Mouse (Mus musculus) heart, adult 8-10 months (tissue): ENCODE results near the gene E2f7. TPM values are rescaled to one million over a fixed set of nuclear protein-coding genes. Genes with fewer than 3 reads are reported as not detected.

Experiments
- DNase-seq: peaks from one replicate; pipeline ENCODE4 v3.0.0; 2022; ENCODE audit warnings: low spot score
- total RNA-seq, 4 experiments: library from RNA; stranded (reverse); gene quantifications; 2 replicates each; pipeline ENCODE4 v1.2.4; 2022

Gene E2f7
- 1 to 10 TPM in 2 of 4 experiments, under 1 TPM in 2; 0.56 to 1.5 (median 1.1) TPM for total RNA-seq

GRCm38 (mm10) chr10:110744686-110745639 lies at the start of gene E2f7:
Gene E2f7, plus strand, starts transcription at chr10:110745439.
- DNase-seq = peak; percentile 87

- no peak for DNase-seq
These were observed 44.0 kb upstream of the E2f7 start for GRCm38 (mm10) chr10:110701276-110701675.

DNA sequence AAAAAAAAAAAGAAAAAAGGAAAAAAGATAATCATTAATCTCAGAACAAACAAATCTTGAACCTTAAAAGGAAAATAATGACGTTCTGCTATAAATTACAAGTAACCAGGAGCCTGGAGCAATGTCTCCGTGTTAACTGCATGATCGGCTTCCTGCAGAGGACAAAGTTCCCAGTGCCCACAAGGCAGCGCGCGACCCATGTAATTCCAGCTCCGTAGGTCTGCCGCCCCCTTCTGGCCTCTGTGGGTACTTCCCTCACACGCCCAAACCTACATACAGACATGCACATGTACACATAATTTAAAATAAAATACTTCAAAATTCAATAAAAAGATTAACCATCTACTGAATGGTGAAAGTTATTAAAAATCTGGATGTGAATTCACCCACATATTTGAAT lies 39.6 kb upstream of the E2f7 start:
- DNase-seq = no peak

DNA sequence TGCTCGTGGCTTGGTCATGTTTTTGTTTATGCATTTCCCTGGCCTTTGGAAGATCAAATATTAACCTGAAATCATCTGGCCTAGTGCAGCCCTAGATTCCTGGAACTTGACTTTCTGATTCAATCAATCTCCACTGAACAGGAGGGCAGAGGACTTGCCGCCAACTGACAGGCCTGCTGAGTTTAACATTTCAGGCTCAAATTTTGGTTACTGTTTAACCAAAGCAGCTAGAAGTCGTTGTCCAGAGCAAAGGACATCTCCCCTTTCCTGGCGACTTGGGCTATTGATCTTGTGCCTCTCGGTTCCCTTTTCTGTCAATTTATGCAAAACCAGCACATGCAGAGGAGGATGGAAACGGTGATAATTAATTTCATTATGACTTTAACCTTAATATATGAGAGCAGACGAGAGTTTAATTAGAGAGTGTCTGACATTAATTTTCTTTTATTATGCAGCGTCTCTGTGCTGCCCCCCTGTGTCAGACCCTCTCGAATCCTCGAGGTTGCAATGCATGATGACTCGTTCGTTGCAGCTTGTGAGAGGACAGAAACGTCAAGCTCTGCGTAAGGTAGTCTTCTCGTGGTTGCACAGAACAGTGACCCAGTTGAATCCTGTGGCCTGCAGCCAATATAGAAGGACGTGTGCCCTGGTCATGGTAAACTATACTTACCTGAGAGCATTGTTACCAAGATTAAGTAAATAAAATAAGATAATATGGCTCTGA lies 37.7 kb upstream of the E2f7 start:
- DNase-seq = no peak

- DNase-seq = no peak
These were observed 28.4 kb upstream of the E2f7 start for GRCm38 (mm10) chr10:110716887-110717286.

- DNase-seq = no peak
These were observed 18.8 kb upstream of the E2f7 start for GRCm38 (mm10) chr10:110726431-110726830.

- peak; percentile 41 for DNase-seq
These were observed 17.4 kb upstream of the E2f7 start for GRCm38 (mm10) chr10:110727816-110728215.

GRCm38 (mm10) chr10:110733343-110733742 lies 11.9 kb upstream of the E2f7 start:
- DNase-seq = peak; percentile 44

DNA sequence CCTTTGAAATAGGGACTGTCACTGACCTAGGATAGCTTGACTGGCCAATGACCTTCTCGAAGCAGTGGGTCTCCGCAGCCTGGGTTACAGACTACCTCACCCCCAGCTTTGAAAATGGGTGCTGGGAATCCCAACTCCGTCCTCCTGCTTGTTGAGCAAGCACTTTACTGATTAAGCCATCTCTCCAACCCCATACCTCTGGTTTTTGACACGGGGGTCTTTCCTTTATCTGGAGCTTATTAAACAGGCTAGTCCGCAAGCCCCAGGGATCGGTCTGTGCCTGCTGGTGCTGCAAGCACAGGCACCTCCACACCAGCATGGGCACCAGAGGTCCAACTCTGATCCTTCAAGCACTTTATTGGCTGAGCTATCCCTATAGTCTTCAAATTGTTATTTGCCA lies 1.5 kb upstream of the E2f7 start:
- no peak for DNase-seq

- DNase-seq = no peak
These were observed 1.1 kb upstream of the E2f7 start for GRCm38 (mm10) chr10:110744120-110744519.

DNA sequence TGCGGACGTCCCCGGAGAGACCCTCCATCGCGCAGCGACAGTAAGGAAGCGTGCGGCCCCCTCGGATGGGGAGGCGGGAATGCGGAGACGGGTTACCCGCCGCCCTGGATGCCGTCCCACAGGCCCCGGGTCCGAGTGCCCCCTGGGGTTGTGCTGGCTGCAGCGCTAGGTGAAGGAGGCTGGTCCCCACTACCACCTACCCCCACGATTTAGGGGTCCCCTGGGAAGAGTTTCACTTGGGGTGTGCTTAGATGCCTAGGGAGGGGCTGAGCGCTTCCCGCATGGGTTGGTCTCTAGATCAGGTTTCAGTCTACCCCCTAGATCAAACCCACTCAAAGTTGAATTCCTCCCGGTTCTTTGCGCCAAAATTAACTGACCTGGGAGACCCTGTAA lies 397 bp downstream of the E2f7 start:
- no peak for DNase-seq

- no peak for DNase-seq
These were observed 3.8 kb downstream of the E2f7 start for GRCm38 (mm10) chr10:110749081-110749480.

GRCm38 (mm10) chr10:110749510-110750305 lies 4.5 kb downstream of the E2f7 start:
- no peak for DNase-seq

DNA sequence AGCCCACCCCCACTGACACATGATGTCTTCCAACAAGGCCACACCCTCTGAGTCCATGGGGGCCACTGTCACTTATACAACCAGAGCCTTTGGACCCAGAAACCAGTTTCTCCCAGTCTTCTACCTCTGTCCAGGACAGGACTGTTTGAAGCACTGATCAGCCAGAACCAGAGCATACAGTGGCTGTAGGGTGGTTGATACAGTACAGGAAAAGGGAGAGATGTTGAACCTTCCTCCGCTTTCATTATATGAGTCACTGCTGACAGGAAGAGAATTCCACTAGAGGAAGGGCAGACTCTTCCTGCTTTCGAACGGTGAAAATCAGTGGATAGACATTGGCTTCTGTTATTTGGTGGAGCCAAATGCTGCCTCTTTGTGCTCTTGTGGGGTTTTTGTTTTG lies 7.6 kb downstream of the E2f7 start:
- peak; percentile 49 for DNase-seq

GRCm38 (mm10) chr10:110755556-110755955 lies 10.3 kb downstream of the E2f7 start:
- no peak for DNase-seq

DNA sequence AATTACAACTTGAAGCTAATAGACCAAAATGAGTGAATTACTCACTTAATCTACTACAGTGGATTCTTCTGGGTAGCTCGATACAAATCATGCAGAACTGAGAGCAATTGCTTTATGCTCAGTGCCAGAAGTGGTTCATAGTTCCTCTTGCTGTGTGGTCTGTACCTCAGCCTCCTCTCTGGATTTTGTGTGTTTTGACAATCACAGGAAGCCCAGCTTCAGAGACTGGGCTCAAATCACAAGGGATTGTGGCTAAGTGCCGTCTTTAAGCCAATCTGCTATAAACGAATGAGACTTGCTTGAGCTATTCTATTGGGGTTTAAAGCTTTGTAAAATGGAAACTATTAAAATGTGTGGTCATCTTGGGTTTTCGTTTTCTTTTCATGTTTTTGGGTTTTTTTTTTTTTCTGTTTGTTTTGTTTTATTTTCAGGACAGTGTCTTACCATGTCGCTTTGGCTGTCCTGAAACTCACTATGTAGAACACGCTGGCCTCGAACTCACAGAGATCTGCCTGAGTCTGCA lies 11.1 kb downstream of the E2f7 start:
- no peak for DNase-seq

GRCm38 (mm10) chr10:110760552-110760951 lies 15.3 kb downstream of the E2f7 start:
- peak; percentile 30 for DNase-seq

DNA sequence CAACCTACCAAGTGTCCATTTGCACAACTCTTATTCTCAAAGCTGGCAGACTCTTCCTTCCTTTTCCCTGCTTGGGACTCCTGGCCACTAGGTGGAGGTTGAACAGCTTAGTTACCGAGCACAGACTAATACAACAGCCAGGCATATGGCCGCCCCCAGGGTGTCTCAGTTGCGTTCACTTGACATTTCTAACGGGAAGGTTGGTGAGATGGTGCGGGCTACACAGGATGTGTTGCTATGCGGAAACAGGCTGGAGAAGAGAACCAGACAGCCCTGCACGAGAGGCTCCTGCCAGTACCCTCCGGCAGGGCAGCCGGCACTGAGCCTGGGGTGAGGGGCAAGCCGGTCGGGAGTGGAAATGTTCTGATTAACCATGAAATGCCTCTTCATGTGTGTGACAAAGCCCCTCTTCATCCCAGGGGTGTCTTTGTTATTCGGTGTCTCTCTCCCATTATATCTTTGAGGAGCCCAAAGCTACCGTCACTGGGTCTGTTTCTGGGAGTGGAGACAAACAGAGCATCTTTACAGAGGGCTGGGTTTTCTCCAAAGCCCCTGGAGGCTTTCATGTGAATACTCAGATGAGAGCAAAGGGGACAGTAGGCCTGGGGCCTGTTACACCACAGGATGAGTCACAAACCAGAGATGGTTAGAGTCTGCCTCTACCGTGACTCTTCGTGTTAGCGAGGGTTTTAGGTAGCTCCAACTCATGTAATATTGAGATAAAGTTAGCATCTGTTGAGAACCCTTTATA lies 17.1 kb downstream of the E2f7 start:
- no peak for DNase-seq

GRCm38 (mm10) chr10:110763416-110763815 lies 18.2 kb downstream of the E2f7 start:
- DNase-seq = no peak

DNA sequence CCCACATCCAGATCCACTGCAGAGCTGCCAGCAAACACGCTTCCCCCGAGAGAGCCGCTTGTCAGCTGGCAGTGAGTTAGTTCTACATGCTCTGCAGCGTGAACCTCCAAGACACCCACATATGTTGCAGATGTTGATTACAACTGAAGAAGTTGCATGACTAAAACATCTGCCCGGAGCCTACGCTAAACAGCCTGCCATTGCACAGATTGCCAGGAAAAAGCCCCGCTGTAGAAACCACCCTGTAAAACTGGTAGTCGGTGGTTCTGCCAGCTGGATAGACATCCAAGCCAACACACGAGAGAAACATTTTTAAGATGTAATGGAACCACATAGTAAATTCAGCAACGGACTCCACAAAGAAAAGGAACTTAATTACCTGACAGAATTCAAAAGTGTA lies 24.3 kb downstream of the E2f7 start:
- no peak for DNase-seq

DNA sequence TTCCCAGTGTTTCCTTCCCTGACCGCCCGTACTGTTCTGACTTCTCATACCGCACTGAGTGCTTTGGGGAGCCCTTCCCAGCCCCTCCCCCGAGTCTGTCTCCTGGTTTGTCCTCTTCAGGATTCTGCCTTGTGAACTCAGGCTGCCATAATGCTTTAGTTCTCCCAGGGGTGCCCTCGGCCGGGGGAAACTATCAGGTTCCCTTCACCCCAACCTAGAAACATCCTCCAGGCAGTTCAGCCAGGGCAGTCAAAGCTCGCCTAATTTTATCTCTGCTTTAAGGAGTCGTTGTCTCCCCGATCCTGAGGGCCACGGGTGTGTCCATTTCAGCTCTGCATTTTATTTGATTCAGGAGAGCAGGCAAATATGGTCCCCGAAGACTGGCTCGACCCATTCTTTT lies 28.0 kb downstream of the E2f7 start:
- no peak for DNase-seq
